Mouse (Mus musculus): ENCODE data around the gene Sod3. TPM values are rescaled to one million over a fixed set of nuclear protein-coding genes. Genes with fewer than 3 reads are reported as not detected.

Gene Sod3
- total and polyA plus RNA-seq, 2 experiments = 7.1 to 35.5 TPM

GRCm38 (mm10) chr5:52365930-52366329, 2.3 kb downstream of the Sod3 start:
- no peak overlapping the region for H3K9ac ChIP-seq (ENCODE audit: low read depth, low read length)
- no peak overlapping the region for H3K4me3 ChIP-seq (ENCODE audit: insufficient read depth, low read depth, low read length)
- no peak overlapping the region for H3K27ac ChIP-seq (replicated peaks; ENCODE audit: insufficient read depth, low read depth, low read length)
- H3K79me2 ChIP-seq (ENCODE audit: control insufficient read depth, insufficient read depth, low read length) = no peaks in the 10 kb centered on the region
- no peaks in the 10 kb centered on the region for H3K36me3 ChIP-seq (ENCODE audit: control insufficient read depth, insufficient read depth, low read length)
- no peak for DNase-seq (ENCODE audit: extremely low read depth, low read depth, low spot score)
- no peaks in the 10 kb centered on the region for H3K4me1 ChIP-seq (ENCODE audit: control insufficient read depth, insufficient read depth, low read length)
- H3K27me3 ChIP-seq (ENCODE audit: control insufficient read depth, insufficient read depth, low read length) = 0 out of 2 replicates have a peak, but pooled peaks cover 4% of the 10 kb centered on the region
- no peak for TF ChIP-seq CTCF (IDR thresholded peaks at IDR 0.05; ENCODE audit: low read depth, low read length)
- no peak for TF ChIP-seq POLR2A (IDR thresholded peaks at IDR 0.05; ENCODE audit: extremely low read depth, insufficient read depth, low read length)
- 77% methylated on average over 5 of the region's 5 CpGs for WGBS

DNA sequence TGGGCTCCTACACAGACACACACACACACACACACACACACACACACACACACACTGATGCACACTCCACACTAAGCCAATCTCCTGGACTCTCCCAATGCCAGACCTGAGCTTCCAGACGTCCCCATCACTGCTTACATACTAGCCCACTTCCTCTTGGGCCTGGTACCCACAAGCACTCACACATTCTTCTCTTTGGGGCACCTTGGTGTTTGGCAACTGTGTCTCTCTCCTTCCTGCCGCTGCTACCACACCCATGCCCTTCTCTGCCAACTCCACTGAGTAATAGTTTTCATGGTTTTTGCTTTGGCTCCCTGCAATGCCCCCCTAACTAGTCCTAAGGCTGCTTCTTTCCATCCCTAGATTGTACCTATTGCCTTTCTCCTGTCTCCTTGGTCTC, 3.1 kb downstream of the Sod3 start:
- Histone ChIP-seq H3K27ac (replicated peaks; ENCODE audit: insufficient read depth, low read depth, low read length) (no peak overlapping the region), H3K4me3 (ENCODE audit: insufficient read depth, low read depth, low read length) (no peak overlapping the region), H3K9ac (ENCODE audit: low read depth, low read length) (no peak overlapping the region), H3K4me1 (ENCODE audit: control insufficient read depth, insufficient read depth, low read length) (no peaks in the 10 kb centered on the region), H3K27me3 (ENCODE audit: control insufficient read depth, insufficient read depth, low read length) (0 out of 2 replicates have a peak, but pooled peaks cover 4% of the 10 kb centered on the region), H3K79me2 (ENCODE audit: control insufficient read depth, insufficient read depth, low read length) (no peaks in the 10 kb centered on the region), H3K36me3 (ENCODE audit: control insufficient read depth, insufficient read depth, low read length) (no peaks in the 10 kb centered on the region)
- TF ChIP-seq CTCF (IDR thresholded peaks at IDR 0.05; ENCODE audit: low read depth, low read length) = no peak
- no peak for TF ChIP-seq POLR2A (IDR thresholded peaks at IDR 0.05; ENCODE audit: extremely low read depth, insufficient read depth, low read length)
- DNase-seq (ENCODE audit: extremely low read depth, low read depth, low spot score) = no peak
- 63% methylated on average over 2 of the region's 2 CpGs for WGBS

- Histone ChIP-seq H3K27me3 (ENCODE audit: control insufficient read depth, insufficient read depth, low read length) (0 out of 2 replicates have a peak, but pooled peaks cover 4% of the 10 kb centered on the region), H3K4me3 (ENCODE audit: insufficient read depth, low read depth, low read length) (no peak overlapping the region), H3K27ac (replicated peaks; ENCODE audit: insufficient read depth, low read depth, low read length) (no peak overlapping the region), H3K9ac (ENCODE audit: low read depth, low read length) (no peak overlapping the region), H3K36me3 (ENCODE audit: control insufficient read depth, insufficient read depth, low read length) (no peaks in the 10 kb centered on the region), H3K79me2 (ENCODE audit: control insufficient read depth, insufficient read depth, low read length) (no peaks in the 10 kb centered on the region), H3K4me1 (ENCODE audit: control insufficient read depth, insufficient read depth, low read length) (no peaks in the 10 kb centered on the region)
- WGBS = 44% methylated on average over 63 of the region's 63 CpGs
- no peak for TF ChIP-seq POLR2A (IDR thresholded peaks at IDR 0.05; ENCODE audit: extremely low read depth, insufficient read depth, low read length)
- no peak for TF ChIP-seq CTCF (IDR thresholded peaks at IDR 0.05; ENCODE audit: low read depth, low read length)
- DNase-seq (ENCODE audit: extremely low read depth, low read depth, low spot score) = no peak
These were observed 4.6 kb downstream of the Sod3 start for GRCm38 (mm10) chr5:52367866-52368840.

DNA sequence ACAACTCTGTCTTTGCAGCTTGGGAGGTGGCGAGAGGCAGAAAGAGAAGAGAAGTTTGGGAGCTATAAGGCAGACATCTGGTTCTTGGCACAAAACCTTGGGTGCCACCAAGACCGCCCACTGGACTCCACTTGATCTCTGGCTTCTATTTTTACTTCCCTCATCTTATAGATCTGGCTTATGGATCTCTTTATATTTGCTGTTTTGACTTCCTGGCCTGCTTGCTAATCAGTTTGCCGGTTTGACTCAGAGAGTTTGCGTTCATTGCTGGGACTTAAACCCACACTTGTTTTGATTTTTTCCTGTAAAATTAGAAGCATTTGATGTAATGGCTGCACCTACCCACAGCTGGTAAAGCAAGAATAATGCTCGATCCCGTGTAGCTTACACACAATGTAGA, 7.3 kb downstream of the Sod3 start:
- Histone ChIP-seq H3K27me3 (ENCODE audit: control insufficient read depth, insufficient read depth, low read length) (0 out of 2 replicates have a peak, but pooled peaks cover 4% of the 10 kb centered on the region), H3K4me3 (ENCODE audit: insufficient read depth, low read depth, low read length) (no peak overlapping the region), H3K4me1 (ENCODE audit: control insufficient read depth, insufficient read depth, low read length) (no peaks in the 10 kb centered on the region), H3K9ac (ENCODE audit: low read depth, low read length) (no peak overlapping the region), H3K27ac (replicated peaks; ENCODE audit: insufficient read depth, low read depth, low read length) (no peak overlapping the region), H3K36me3 (ENCODE audit: control insufficient read depth, insufficient read depth, low read length) (no peaks in the 10 kb centered on the region; the same call in 1 of the 2 replicates), H3K79me2 (ENCODE audit: control insufficient read depth, insufficient read depth, low read length) (no peaks in the 10 kb centered on the region)
- DNase-seq (ENCODE audit: extremely low read depth, low read depth, low spot score) = no peak
- 86% methylated on average over 6 of the region's 6 CpGs for WGBS
- TF ChIP-seq CTCF (IDR thresholded peaks at IDR 0.05; ENCODE audit: low read depth, low read length) (no peak), POLR2A (IDR thresholded peaks at IDR 0.05; ENCODE audit: extremely low read depth, insufficient read depth, low read length) (no peak)

- 96% methylated on average over 9 of the region's 9 CpGs for WGBS
- no peak overlapping the region for H3K9ac ChIP-seq (ENCODE audit: low read depth, low read length)
- no peak overlapping the region for H3K4me3 ChIP-seq (ENCODE audit: insufficient read depth, low read depth, low read length)
- no peaks in the 10 kb centered on the region; the same call in 1 of the 2 replicates for H3K36me3 ChIP-seq (ENCODE audit: control insufficient read depth, insufficient read depth, low read length)
- H3K4me1 ChIP-seq (ENCODE audit: control insufficient read depth, insufficient read depth, low read length) = no peaks in the 10 kb centered on the region
- no peaks in the 10 kb centered on the region for H3K27me3 ChIP-seq (ENCODE audit: control insufficient read depth, insufficient read depth, low read length)
- no peak for TF ChIP-seq POLR2A (IDR thresholded peaks at IDR 0.05; ENCODE audit: extremely low read depth, insufficient read depth, low read length)
- TF ChIP-seq CTCF (IDR thresholded peaks at IDR 0.05; ENCODE audit: low read depth, low read length) = no peak
- H3K79me2 ChIP-seq (ENCODE audit: control insufficient read depth, insufficient read depth, low read length) = no peaks in the 10 kb centered on the region
- H3K27ac ChIP-seq (replicated peaks; ENCODE audit: insufficient read depth, low read depth, low read length) = no peak overlapping the region
- DNase-seq (ENCODE audit: extremely low read depth, low read depth, low spot score) = no peak
These were observed 12.3 kb downstream of the Sod3 start for GRCm38 (mm10) chr5:52375847-52376246.

DNA sequence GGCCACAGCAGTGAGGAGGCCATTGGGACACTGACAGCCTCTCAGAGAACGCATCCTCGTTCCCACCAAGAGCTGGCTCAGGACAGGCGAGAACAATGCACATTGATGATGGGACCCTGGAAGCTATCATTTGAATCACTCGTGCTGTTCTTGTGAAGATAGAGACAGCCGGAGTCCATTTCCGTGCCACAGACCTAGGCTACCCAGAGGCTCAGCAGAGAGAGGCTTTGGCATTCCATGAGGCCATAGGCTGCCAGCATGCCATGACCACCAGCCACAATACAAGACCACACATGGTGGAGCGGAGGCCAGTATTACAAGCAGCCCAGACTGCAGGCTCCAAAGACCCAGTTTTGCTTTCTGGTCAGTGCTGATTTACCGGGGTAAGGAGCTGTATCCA, 19.2 kb downstream of the Sod3 start:
- TF ChIP-seq CTCF (IDR thresholded peaks at IDR 0.05; ENCODE audit: low read depth, low read length) (no peak), POLR2A (IDR thresholded peaks at IDR 0.05; ENCODE audit: extremely low read depth, insufficient read depth, low read length) (no peak)
- 90% methylated on average over 8 of the region's 8 CpGs for WGBS
- Histone ChIP-seq H3K36me3 (ENCODE audit: control insufficient read depth, insufficient read depth, low read length) (no peaks in the 10 kb centered on the region), H3K79me2 (ENCODE audit: control insufficient read depth, insufficient read depth, low read length) (no peaks in the 10 kb centered on the region), H3K27me3 (ENCODE audit: control insufficient read depth, insufficient read depth, low read length) (no peaks in the 10 kb centered on the region), H3K27ac (replicated peaks; ENCODE audit: insufficient read depth, low read depth, low read length) (no peak overlapping the region), H3K4me1 (ENCODE audit: control insufficient read depth, insufficient read depth, low read length) (no peaks in the 10 kb centered on the region), H3K9ac (ENCODE audit: low read depth, low read length) (no peak overlapping the region), H3K4me3 (ENCODE audit: insufficient read depth, low read depth, low read length) (no peak overlapping the region)
- DNase-seq (ENCODE audit: extremely low read depth, low read depth, low spot score) = no peak

All from liver, adult 2 months (tissue).